Mouse (Mus musculus): ENCODE data around the gene Bmper. TPM values are rescaled to one million over a fixed set of nuclear protein-coding genes. Genes with fewer than 3 reads are reported as not detected.

Bmper gene
- total RNA-seq (2023), result under 1 TPM in 1 of 2 experiments, not detected in 1; 0.27 TPM

DNA sequence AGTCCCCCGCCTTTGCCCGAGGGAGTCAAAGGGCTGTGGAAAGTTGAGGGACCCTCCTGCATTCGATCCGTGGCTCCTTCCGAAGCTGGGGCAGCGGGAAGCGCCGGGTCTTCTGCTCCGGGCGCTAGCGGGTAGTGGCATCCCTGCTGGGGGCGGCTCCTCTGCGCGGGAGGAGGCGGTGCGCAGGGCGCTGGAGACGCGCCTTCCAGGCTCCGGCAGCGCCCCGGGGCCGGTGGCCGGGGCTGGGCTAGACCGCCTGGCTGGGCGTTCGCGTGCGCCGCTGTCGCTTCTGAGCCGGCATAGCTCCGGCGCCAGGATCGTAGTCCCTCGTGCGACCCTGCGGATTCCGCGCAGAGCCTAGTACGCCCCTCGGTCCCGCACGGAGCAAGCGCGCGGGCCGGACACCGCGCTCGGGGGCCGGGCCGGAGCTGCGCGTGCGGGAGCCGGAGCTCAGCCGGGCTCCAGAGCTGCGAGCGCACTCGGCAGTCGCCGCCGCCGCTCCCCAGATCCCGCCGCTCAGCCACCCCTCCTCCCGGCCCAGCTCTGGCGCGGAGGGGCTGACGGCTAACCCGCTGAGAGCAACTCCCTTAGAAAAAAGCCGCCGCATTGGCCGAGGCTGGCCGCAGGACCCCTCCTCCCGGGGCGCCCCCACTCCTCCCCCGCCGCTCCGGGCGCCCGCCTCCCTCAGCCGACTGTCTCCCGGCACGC, at the start of gene Bmper:
TSS of gene Bmper (plus strand) at position 236 of the 708 bp plus-strand sequence.

All from monocyte, adult 59 days (primary cell).